Mouse (Mus musculus): Measurements from ENCODE around the gene Fbxw13. TPM values are rescaled to one million over a fixed set of nuclear protein-coding genes. Genes with fewer than 3 reads are reported as not detected.
A peak's percentile ranks its signal among the peaks of the same experiment; 100 is the strongest.
"Not testable (repeated sequence)": the region's sequence is repeated elsewhere in the genome, so short reads cannot be mapped to it uniquely, and the experiment has no call there.

Gene Fbxw13
- polyA plus RNA-seq (2015; fragmentation: Nextera tagmentation; extraction: Ambion mirVana), result not detected in 2 replicates

DNA sequence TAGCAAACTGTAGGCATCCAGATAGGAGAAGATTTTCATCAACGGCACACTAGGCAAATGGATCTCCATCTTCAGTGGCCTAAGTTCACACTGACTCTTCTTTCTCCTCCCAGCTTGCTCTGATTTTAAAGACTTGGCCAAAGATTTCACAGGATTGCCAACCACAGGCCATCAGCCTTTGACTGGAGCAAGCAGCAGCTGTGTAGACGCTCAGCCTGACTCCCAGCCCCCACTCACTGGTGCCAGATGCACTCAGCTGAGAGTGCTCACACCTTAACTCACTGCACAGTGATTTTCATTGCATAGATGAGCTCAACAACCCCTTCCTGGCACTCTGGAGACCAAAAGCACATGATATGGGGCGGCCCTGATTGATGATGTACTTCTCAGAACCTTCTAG is at the start of gene Fbxw13:
Gene Fbxw13 (minus strand): TSS at position 101 of the 400 bp plus-strand sequence.
- not testable (repeated sequence) for ATAC-seq; H3K27ac ChIP-seq (ENCODE audit: low read length); H3K36me3 ChIP-seq (ENCODE audit: control insufficient read depth, insufficient read depth, low read length); H3K4me1 ChIP-seq (ENCODE audit: control insufficient read depth, insufficient read depth, low read length); H3K4me2 ChIP-seq (ENCODE audit: low read depth, low read length); H3K9me3 ChIP-seq (ENCODE audit: control insufficient read depth, low read length); H3K9ac ChIP-seq (ENCODE audit: low read depth, low read length); H3K27me3 ChIP-seq (replicated peaks; ENCODE audit: control insufficient read depth, insufficient read depth, low read length); H3K4me3 ChIP-seq (ENCODE audit: low read length)
- 73% methylated on average over 3 of the region's 3 CpGs for WGBS

DNA sequence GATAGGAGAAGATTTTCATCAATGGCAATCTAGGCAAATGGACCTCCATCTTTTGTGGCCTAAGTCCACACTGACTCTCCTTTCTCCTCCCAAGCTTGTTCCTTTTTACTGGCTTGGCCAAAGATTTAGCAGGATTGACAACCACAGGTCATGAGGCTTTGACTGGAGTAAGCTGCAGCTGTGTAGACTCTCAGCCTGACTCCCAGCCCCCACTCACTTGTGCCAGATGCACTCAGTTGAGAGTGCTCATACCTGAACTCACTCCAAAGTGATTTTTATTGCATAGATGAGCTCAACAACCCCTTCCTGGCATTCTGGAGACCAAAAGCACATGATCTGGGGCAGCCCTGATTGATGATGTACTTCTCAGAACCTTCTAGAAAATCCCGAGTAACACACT is 38.9 kb upstream of the Fbxw13 start, which contains the start of gene Fbxw20:
Gene Fbxw20 (minus strand): TSS at position 101 of the 400 bp plus-strand sequence.
- H3K9ac ChIP-seq (ENCODE audit: low read depth, low read length), result no peak within 1 kb of the TSS
- WGBS, result 73% methylated on average over 1 of the region's 1 CpGs
- H3K27me3 ChIP-seq (replicated peaks; ENCODE audit: control insufficient read depth, insufficient read depth, low read length), result no peaks in the 10 kb centered on the region
- no peak for ATAC-seq
- H3K4me1 ChIP-seq (ENCODE audit: control insufficient read depth, insufficient read depth, low read length), result no peaks in the 10 kb centered on the region
- H3K4me3 ChIP-seq (ENCODE audit: low read length), result no peak within 1 kb of the TSS
- H3K27ac ChIP-seq (ENCODE audit: low read length), result no peak within 1 kb of the TSS
- H3K9me3 ChIP-seq (ENCODE audit: control insufficient read depth, low read length), result no peaks in the 10 kb centered on the region
- no peaks in the 10 kb centered on the region for H3K36me3 ChIP-seq (ENCODE audit: control insufficient read depth, insufficient read depth, low read length)
- H3K4me2 ChIP-seq (ENCODE audit: low read depth, low read length), result no peak within 1 kb of the TSS

DNA sequence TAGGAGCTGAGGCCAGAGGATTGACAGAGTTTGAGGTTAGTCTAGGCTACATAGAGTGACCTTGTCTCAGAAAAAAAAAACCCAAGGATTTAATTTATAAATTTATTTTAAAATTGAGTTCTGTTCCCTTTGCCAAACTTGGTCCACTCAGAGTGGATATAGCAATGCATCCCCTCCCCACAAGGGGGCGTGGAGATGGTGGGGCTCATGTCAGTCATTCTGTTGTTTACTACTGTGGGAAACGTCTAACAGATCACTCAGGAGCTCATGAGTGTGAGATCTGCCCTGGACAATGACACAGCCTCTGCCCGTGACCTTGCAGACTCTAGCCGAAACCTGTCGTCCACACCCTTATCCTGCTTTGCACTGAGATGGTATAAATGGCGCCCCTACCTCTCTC is 22.7 kb upstream of the Fbxw13 start:
- no peak overlapping the region for H3K9ac ChIP-seq (ENCODE audit: low read depth, low read length)
- H3K36me3 ChIP-seq (ENCODE audit: control insufficient read depth, insufficient read depth, low read length), result no peaks in the 10 kb centered on the region
- no peaks in the 10 kb centered on the region for H3K4me1 ChIP-seq (ENCODE audit: control insufficient read depth, insufficient read depth, low read length)
- H3K27ac ChIP-seq (ENCODE audit: low read length), result no peak overlapping the region
- no peaks in the 10 kb centered on the region for H3K9me3 ChIP-seq (ENCODE audit: control insufficient read depth, low read length)
- no peak for ATAC-seq
- H3K4me2 ChIP-seq (ENCODE audit: low read depth, low read length), result no peak overlapping the region
- H3K27me3 ChIP-seq (replicated peaks; ENCODE audit: control insufficient read depth, insufficient read depth, low read length), result no peaks in the 10 kb centered on the region
- 66% methylated on average over 6 of the region's 6 CpGs for WGBS
- H3K4me3 ChIP-seq (ENCODE audit: low read length), result no peak overlapping the region

DNA sequence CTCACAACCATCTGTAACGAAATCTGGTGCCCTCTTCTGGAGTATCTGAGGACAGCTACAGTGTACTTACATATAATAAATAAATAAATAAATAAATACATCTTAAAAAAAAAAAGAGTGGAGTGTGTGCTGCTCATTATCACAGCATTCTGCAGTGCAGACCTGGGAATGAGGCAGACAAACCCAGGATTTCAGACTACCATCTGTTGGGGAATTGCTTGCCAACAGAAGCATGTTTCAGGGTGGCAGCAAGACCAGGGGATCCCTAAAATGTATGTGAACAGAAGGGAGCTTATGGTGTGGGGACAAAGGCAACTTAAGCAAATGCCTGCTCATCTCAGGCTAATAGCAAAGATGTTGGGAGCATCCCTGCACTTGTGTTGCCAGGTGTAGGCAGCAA is 5.6 kb upstream of the Fbxw13 start:
- not testable (repeated sequence) for ATAC-seq; H3K4me1 ChIP-seq (ENCODE audit: control insufficient read depth, insufficient read depth, low read length); H3K4me2 ChIP-seq (ENCODE audit: low read depth, low read length); H3K4me3 ChIP-seq (ENCODE audit: low read length); H3K9ac ChIP-seq (ENCODE audit: low read depth, low read length); H3K9me3 ChIP-seq (ENCODE audit: control insufficient read depth, low read length); H3K36me3 ChIP-seq (ENCODE audit: control insufficient read depth, insufficient read depth, low read length); H3K27me3 ChIP-seq (replicated peaks; ENCODE audit: control insufficient read depth, insufficient read depth, low read length); H3K27ac ChIP-seq (ENCODE audit: low read length)
- 67% methylated on average over 1 of the region's 1 CpGs for WGBS

DNA sequence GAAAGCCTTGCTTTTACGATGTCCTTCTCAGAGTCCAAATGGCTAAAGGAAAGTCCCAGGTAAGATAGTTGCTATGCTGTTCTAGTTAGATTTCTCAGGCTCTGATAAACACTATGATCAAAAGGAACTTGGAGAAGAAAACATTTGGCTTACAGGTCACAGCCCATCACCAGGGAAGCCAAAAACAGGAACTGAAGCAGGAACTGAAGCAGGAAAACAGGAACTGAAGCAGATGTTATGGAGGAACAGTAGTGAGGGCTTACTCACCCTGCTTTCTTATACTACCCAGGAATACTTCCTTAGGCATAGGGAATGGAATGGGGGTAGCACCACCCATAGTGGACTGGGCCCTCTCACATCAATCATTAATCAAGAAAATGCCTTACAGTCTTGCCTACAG is 4.6 kb upstream of the Fbxw13 start:
- 85% methylated on average over 1 of the region's 1 CpGs for WGBS
- Histone ChIP-seq H3K27me3 (replicated peaks; ENCODE audit: control insufficient read depth, insufficient read depth, low read length) (no peaks in the 10 kb centered on the region), H3K9me3 (ENCODE audit: control insufficient read depth, low read length) (no peaks in the 10 kb centered on the region), H3K36me3 (ENCODE audit: control insufficient read depth, insufficient read depth, low read length) (no peaks in the 10 kb centered on the region), H3K4me3 (ENCODE audit: low read length) (no peak overlapping the region), H3K4me2 (ENCODE audit: low read depth, low read length) (no peak overlapping the region), H3K27ac (ENCODE audit: low read length) (no peak overlapping the region), H3K4me1 (ENCODE audit: control insufficient read depth, insufficient read depth, low read length) (no peaks in the 10 kb centered on the region), H3K9ac (ENCODE audit: low read depth, low read length) (no peak overlapping the region)
- no peak for ATAC-seq

DNA sequence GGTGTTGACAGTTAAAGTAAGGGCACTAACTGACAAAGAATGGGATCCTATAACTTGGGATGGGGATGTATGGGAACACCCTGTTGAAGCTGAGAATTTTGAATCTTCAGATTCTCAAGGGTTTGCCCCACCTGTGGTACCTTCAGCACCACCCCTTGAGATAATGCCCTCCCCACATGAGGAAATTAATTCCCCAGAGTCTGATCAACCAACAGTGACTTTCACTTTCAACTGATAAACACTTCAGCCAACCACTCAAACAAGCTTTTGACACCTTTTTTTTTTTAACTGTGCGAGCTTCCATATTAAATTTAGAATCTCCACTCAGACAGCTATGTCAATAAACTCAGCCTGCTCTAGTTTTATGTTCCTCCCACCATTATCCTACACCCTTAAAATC is 3.6 kb upstream of the Fbxw13 start:
- 67% methylated on average over 1 of the region's 1 CpGs for WGBS
- no peak overlapping the region for H3K27ac ChIP-seq (ENCODE audit: low read length)
- no peaks in the 10 kb centered on the region for H3K4me1 ChIP-seq (ENCODE audit: control insufficient read depth, insufficient read depth, low read length)
- no peaks in the 10 kb centered on the region for H3K9me3 ChIP-seq (ENCODE audit: control insufficient read depth, low read length)
- no peaks in the 10 kb centered on the region for H3K27me3 ChIP-seq (replicated peaks; ENCODE audit: control insufficient read depth, insufficient read depth, low read length)
- H3K4me2 ChIP-seq (ENCODE audit: low read depth, low read length), result no peak overlapping the region
- no peak for ATAC-seq
- no peak overlapping the region for H3K9ac ChIP-seq (ENCODE audit: low read depth, low read length)
- no peaks in the 10 kb centered on the region for H3K36me3 ChIP-seq (ENCODE audit: control insufficient read depth, insufficient read depth, low read length)
- no peak overlapping the region for H3K4me3 ChIP-seq (ENCODE audit: low read length)

DNA sequence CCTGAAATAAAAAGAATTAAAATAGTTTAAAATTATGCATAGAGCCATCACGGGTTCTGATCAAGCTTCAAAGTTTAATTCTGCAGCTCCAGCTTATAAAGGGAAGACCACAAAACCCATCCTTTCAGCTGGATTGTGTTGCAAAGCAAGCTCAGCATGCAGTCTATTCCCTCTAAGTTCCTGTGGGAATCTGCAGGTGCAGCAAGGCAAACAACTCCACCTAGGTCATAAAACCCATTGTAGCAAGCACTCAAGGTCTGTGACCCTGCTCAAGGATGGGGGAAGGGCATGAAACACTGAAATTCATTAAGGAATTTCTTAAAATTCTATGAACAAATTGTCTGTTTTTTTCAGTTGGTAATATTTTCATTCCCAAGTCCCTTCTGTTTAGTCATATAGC is 18.6 kb downstream of the Fbxw13 start:
- WGBS, result 67% methylated on average over 1 of the region's 1 CpGs
- Histone ChIP-seq H3K9me3 (ENCODE audit: control insufficient read depth, low read length) (no peaks in the 10 kb centered on the region), H3K9ac (ENCODE audit: low read depth, low read length) (no peak overlapping the region), H3K4me2 (ENCODE audit: low read depth, low read length) (no peak overlapping the region), H3K27ac (ENCODE audit: low read length) (no peak overlapping the region), H3K27me3 (replicated peaks; ENCODE audit: control insufficient read depth, insufficient read depth, low read length) (no peaks in the 10 kb centered on the region), H3K4me1 (ENCODE audit: control insufficient read depth, insufficient read depth, low read length) (no peaks in the 10 kb centered on the region), H3K4me3 (ENCODE audit: low read length) (no peak overlapping the region), H3K36me3 (ENCODE audit: control insufficient read depth, insufficient read depth, low read length) (no peaks in the 10 kb centered on the region)
- peak; percentile 85; the same call in 1 of the 2 replicates for ATAC-seq

DNA sequence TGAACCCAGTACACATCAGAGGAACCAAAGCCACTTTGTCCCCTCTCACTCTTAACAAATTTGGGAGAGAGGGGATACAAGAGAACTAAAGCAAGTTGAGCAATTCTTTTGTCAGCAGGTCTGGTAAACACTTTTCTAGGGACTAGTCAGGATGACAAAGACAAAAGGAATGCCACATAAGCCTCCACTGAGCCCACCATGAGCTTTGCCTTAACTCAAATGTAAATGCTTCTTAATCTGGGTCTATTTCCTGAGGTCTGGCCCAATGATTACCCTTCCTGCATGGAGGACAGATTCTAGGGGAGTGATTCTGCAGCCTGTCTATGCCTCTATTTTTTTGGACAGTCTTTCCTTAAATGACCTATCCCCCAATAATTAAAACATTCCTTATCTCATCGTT is 19.5 kb downstream of the Fbxw13 start:
- H3K4me3 ChIP-seq (ENCODE audit: low read length), result no peak overlapping the region
- no peak overlapping the region for H3K9ac ChIP-seq (ENCODE audit: low read depth, low read length)
- no peak overlapping the region for H3K27ac ChIP-seq (ENCODE audit: low read length)
- 85% methylated on average over 1 of the region's 1 CpGs for WGBS
- no peak overlapping the region for H3K4me2 ChIP-seq (ENCODE audit: low read depth, low read length)
- no peaks in the 10 kb centered on the region for H3K36me3 ChIP-seq (ENCODE audit: control insufficient read depth, insufficient read depth, low read length)
- H3K27me3 ChIP-seq (replicated peaks; ENCODE audit: control insufficient read depth, insufficient read depth, low read length), result no peaks in the 10 kb centered on the region
- H3K9me3 ChIP-seq (ENCODE audit: control insufficient read depth, low read length), result no peaks in the 10 kb centered on the region
- ATAC-seq, result no peak
- H3K4me1 ChIP-seq (ENCODE audit: control insufficient read depth, insufficient read depth, low read length), result no peaks in the 10 kb centered on the region

DNA sequence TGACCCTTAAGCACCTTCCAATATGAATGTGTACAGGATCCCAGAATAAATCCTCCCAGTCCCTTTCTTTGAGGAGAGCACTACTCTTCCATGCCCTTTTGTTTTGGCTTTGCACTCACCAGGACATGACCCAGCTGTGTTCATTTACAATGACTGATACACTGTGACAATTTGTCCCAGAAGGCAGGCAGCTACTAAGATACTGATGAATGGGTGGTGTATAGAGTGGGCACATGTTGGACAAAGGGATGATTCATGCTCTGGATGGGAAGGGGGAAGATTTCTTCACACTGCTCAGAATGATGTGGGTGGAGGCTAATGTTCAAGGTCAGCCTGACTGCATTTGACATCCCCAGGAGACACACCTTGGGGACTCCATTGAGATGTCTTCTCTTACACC is 28.5 kb downstream of the Fbxw13 start:
- Histone ChIP-seq H3K4me1 (ENCODE audit: control insufficient read depth, insufficient read depth, low read length) (no peaks in the 10 kb centered on the region), H3K4me3 (ENCODE audit: low read length) (no peak overlapping the region), H3K27me3 (replicated peaks; ENCODE audit: control insufficient read depth, insufficient read depth, low read length) (no peaks in the 10 kb centered on the region), H3K4me2 (ENCODE audit: low read depth, low read length) (no peak overlapping the region), H3K36me3 (ENCODE audit: control insufficient read depth, insufficient read depth, low read length) (no peaks in the 10 kb centered on the region), H3K9ac (ENCODE audit: low read depth, low read length) (no peak overlapping the region), H3K27ac (ENCODE audit: low read length) (no peak overlapping the region), H3K9me3 (ENCODE audit: control insufficient read depth, low read length) (no peaks in the 10 kb centered on the region)
- ATAC-seq, result no peak

DNA sequence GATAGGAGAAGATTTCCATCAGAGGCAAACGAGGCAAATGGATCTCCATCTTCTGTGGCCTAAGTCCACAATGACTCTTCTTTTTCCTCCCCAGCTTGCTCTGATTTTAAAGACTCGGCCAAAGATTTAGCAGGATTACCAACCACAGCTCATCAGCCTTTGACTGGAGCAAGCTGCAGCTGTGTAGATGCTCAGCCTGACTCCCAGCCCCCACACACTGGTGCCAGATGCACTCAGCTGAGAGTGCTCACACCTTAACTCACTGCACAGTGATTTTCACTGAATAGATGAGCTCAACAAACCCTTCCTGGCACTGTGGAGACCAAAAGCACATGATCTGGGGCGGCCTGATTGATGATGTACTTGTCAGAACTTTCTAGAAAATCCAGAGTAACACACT is 33.8 kb downstream of the Fbxw13 start, which contains the start of gene Fbxw21:
Gene Fbxw21 (minus strand): TSS at position 101 of the 400 bp plus-strand sequence.
- H3K4me1 ChIP-seq (ENCODE audit: control insufficient read depth, insufficient read depth, low read length), result no peaks in the 10 kb centered on the region
- no peak within 1 kb of the TSS for H3K27ac ChIP-seq (ENCODE audit: low read length)
- no peak within 1 kb of the TSS for H3K9ac ChIP-seq (ENCODE audit: low read depth, low read length)
- H3K9me3 ChIP-seq (ENCODE audit: control insufficient read depth, low read length), result no peaks in the 10 kb centered on the region
- H3K36me3 ChIP-seq (ENCODE audit: control insufficient read depth, insufficient read depth, low read length), result no peaks in the 10 kb centered on the region
- WGBS, result 69% methylated on average over 3 of the region's 3 CpGs
- no peak for ATAC-seq
- no peaks in the 10 kb centered on the region for H3K27me3 ChIP-seq (replicated peaks; ENCODE audit: control insufficient read depth, insufficient read depth, low read length)
- H3K4me2 ChIP-seq (ENCODE audit: low read depth, low read length), result no peak within 1 kb of the TSS
- no peak within 1 kb of the TSS for H3K4me3 ChIP-seq (ENCODE audit: low read length)
